Mouse (Mus musculus): Measurements from ENCODE around the gene Fam187b. TPM values are rescaled to one million over a fixed set of nuclear protein-coding genes. Genes with fewer than 3 reads are reported as not detected.

Gene Fam187b
- total and polyA plus RNA-seq, 3 experiments: not detected

DNA sequence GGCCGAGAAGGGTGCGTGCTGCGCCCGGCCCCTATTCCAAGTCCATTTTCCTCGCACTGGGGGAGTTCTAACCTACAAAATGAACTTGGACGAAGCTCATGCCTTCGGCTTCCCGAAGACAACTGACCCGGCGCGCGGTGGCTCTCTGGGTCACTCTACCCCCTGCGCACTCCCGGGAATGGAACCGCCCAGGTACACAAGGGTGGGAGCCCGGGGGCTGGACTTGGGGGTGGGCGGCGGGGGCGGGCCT is 414 bp upstream of the Fam187b start, which contains the start of gene Lsr:
Gene Lsr (minus strand): TSS at position 214 of the 250 bp plus-strand sequence.
- H3K9me3 ChIP-seq (replicated peaks; ENCODE audit: low read length): peaks cover 7% of the 10 kb centered on the region
- H3K4me3 ChIP-seq (replicated peaks in 1 of 3; ENCODE audit: low read depth in 2 of 3, low read length in 2 of 3, poor library complexity in 1 of 3): peak within 1 kb of the TSS in 1 of 3 experiments; percentile 21
- TF ChIP-seq CHD1 (IDR thresholded peaks at IDR 0.05; ENCODE audit: low read depth, low read length): no peak
- DNase-seq (ENCODE audit: extremely low read depth): no peak
- H3K4me1 ChIP-seq (ENCODE audit: control insufficient read depth in 1 of 2, insufficient read depth in 2 of 2): peaks cover 0 to 4% of the 10 kb centered on the region in 2 experiments; a peak in 1 of 4 replicates
- H3K79me2 ChIP-seq (replicated peaks; ENCODE audit: control insufficient read depth, extremely low read depth, insufficient read depth, poor library complexity, severe bottlenecking): no peaks in the 10 kb centered on the region
- in situ Hi-C loops (cut with MboI; ENCODE audit: low pct_ligation_motif_present, low pct_unique_long_range_greater_than_20kb, low sequenced_read_pairs): no loop called here
- no peak within 1 kb of the TSS for H3K27ac ChIP-seq (ENCODE audit: insufficient read depth, low read depth)
- no peak within 1 kb of the TSS for H3K9ac ChIP-seq (ENCODE audit: insufficient read depth, low read depth)
- no peaks in the 10 kb centered on the region for H3K27me3 ChIP-seq (replicated peaks)
- peak within 1 kb of the TSS; percentile 68 for H3K4me2 ChIP-seq (ENCODE audit: insufficient read depth, low read depth, poor library complexity, severe bottlenecking)
- H3K36me3 ChIP-seq (replicated peaks in 1 of 2; ENCODE audit: control insufficient read depth in 1 of 2, insufficient read depth in 1 of 2, low read length in 1 of 2): no peaks in the 10 kb centered on the region
- dilution Hi-C loops (cut with MboI; ENCODE audit: extremely low pct_ligation_motif_present, extremely low pct_unique_long_range_greater_than_20kb, low sequenced_read_pairs): no loop called here

DNA sequence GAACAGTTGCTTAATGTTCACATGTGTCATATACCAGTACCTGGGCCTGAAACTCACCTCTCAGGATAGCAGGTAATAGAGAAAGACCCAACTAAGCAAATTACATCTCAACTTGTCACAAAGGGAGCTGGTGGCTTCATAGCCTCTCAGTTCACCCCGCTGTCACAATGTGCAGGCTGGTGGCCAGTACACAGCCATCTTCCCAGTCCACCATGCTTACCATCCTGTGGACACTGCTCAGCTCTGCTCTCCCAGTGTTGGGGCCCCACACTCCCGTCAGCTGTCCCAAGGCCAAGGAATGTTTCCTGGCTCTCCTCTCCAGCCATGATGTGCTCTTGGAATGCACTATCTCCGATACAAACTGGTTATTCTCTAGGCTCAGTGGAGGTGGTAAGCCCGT is 8.1 kb downstream of the Fam187b start:
- in situ Hi-C loops (cut with MboI; ENCODE audit: low pct_ligation_motif_present, low pct_unique_long_range_greater_than_20kb, low sequenced_read_pairs) (no loop called here), dilution Hi-C loops (cut with MboI; ENCODE audit: extremely low pct_ligation_motif_present, extremely low pct_unique_long_range_greater_than_20kb, low sequenced_read_pairs) (no loop called here)
- TF ChIP-seq MYC (IDR thresholded peaks at IDR 0.05; ENCODE audit: low read depth, low read length) (no peak), ZC3H11A (IDR thresholded peaks at IDR 0.05; ENCODE audit: low read depth, low read length) (no peak)
- DNase-seq (ENCODE audit: extremely low read depth): no peak
- no peaks in the 10 kb centered on the region for H3K36me3 ChIP-seq (replicated peaks in 1 of 2; ENCODE audit: control insufficient read depth in 1 of 2, insufficient read depth in 1 of 2, low read length in 1 of 2)
- H3K9me3 ChIP-seq (replicated peaks; ENCODE audit: low read length): no peaks in the 10 kb centered on the region
- no peak overlapping the region for H3K4me2 ChIP-seq (ENCODE audit: insufficient read depth, low read depth, poor library complexity, severe bottlenecking)
- H3K4me3 ChIP-seq (replicated peaks in 1 of 3; ENCODE audit: low read depth in 2 of 3, low read length in 2 of 3, poor library complexity in 1 of 3): no peak overlapping the region
- H3K27me3 ChIP-seq (replicated peaks): no peaks in the 10 kb centered on the region
- H3K79me2 ChIP-seq (replicated peaks; ENCODE audit: control insufficient read depth, extremely low read depth, insufficient read depth, poor library complexity, severe bottlenecking): no peaks in the 10 kb centered on the region
- H3K27ac ChIP-seq (ENCODE audit: insufficient read depth, low read depth): no peak overlapping the region
- no peak overlapping the region for H3K9ac ChIP-seq (ENCODE audit: insufficient read depth, low read depth)
- H3K4me1 ChIP-seq (ENCODE audit: control insufficient read depth in 1 of 2, insufficient read depth in 2 of 2): no peaks in the 10 kb centered on the region

DNA sequence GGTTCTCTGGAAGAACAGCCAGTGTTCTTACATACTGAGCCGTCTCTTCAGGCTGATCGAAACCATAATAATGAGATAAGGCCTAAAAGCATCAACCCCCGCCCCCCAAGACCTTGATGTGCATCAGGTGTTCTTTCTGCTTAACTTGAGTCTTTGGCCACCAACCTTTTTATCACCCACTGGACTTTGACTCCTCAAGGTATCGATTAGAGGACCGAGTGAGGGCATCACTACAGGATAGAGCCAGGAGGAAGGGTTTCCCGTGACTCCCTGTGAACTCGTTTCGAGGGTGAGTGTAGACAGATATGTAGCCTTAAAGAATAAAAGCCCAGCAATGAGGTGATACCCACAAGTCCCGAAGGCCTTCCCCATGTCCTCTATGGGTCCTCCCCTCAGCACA is 11.8 kb downstream of the Fam187b start:
- Histone ChIP-seq H3K4me2 (ENCODE audit: insufficient read depth, low read depth, poor library complexity, severe bottlenecking) (no peak overlapping the region), H3K4me1 (ENCODE audit: control insufficient read depth in 1 of 2, insufficient read depth in 2 of 2) (no peaks in the 10 kb centered on the region), H3K36me3 (replicated peaks in 1 of 2; ENCODE audit: control insufficient read depth in 1 of 2, insufficient read depth in 1 of 2, low read length in 1 of 2) (no peaks in the 10 kb centered on the region), H3K9ac (ENCODE audit: insufficient read depth, low read depth) (no peak overlapping the region), H3K4me3 (replicated peaks in 1 of 3; ENCODE audit: low read depth in 2 of 3, low read length in 2 of 3, poor library complexity in 1 of 3) (no peak overlapping the region), H3K27me3 (replicated peaks) (peaks cover 4% of the 10 kb centered on the region), H3K27ac (ENCODE audit: insufficient read depth, low read depth) (no peak overlapping the region), H3K9me3 (replicated peaks; ENCODE audit: low read length) (no peaks in the 10 kb centered on the region), H3K79me2 (replicated peaks; ENCODE audit: control insufficient read depth, extremely low read depth, insufficient read depth, poor library complexity, severe bottlenecking) (no peaks in the 10 kb centered on the region)
- TF ChIP-seq ZMIZ1 (IDR thresholded peaks at IDR 0.05; ENCODE audit: low read depth, low read length) (no peak), GABPA (IDR thresholded peaks at IDR 0.05; ENCODE audit: insufficient replicate concordance, low read depth, low read length) (no peak), RCOR1 (conservative IDR thresholded peaks at IDR 0.05; ENCODE audit: low read depth, low read length) (no peak), IRF4 (IDR thresholded peaks at IDR 0.05; ENCODE audit: low read depth, low read length) (no peak), PAX5 (IDR thresholded peaks at IDR 0.05; ENCODE audit: low read length) (no peak), JUN (IDR thresholded peaks at IDR 0.05; ENCODE audit: insufficient read depth, low read depth, low read length) (no peak), MAFK (IDR thresholded peaks at IDR 0.05; ENCODE audit: insufficient replicate concordance, low read length) (no peak)
- no peak for DNase-seq (ENCODE audit: extremely low read depth)
- dilution Hi-C loops (cut with MboI; ENCODE audit: extremely low pct_ligation_motif_present, extremely low pct_unique_long_range_greater_than_20kb, low sequenced_read_pairs) (no loop called here), in situ Hi-C loops (cut with MboI; ENCODE audit: low pct_ligation_motif_present, low pct_unique_long_range_greater_than_20kb, low sequenced_read_pairs) (no loop called here)

Measured in CH12.LX (cell line).